Mouse (Mus musculus) thymus, adult 2 months (tissue): ENCODE measurements at regions not wholly inside any gene's neighbourhood (a gene's known extent, or its start where the extent isn't known, plus 50 kb on each side); places are given as distances from the start of the nearest gene placed in this dataset.

ENCODE experiments used
- CTCF ChIP-seq: fragments of 200-500 bp; IDR thresholded peaks from 2 replicates; pipeline ENCODE4 v1.5.1; 2012; ENCODE audit warnings: mild to moderate bottlenecking, control low read depth, low read length, moderate library complexity, borderline replicate concordance; ENCODE audit not compliant: control insufficient read depth, poor library complexity, insufficient read depth; ENCODE audit errors: extremely low read depth
- POLR2A ChIP-seq: fragments of 200-500 bp; IDR thresholded peaks from 2 replicates; pipeline ENCODE4 v1.6.1; 2012; ENCODE audit warnings: mild to moderate bottlenecking, low read length, control low read depth, moderate library complexity; ENCODE audit not compliant: control insufficient read depth, poor library complexity, insufficient read depth; ENCODE audit errors: extremely low read depth

DNA sequence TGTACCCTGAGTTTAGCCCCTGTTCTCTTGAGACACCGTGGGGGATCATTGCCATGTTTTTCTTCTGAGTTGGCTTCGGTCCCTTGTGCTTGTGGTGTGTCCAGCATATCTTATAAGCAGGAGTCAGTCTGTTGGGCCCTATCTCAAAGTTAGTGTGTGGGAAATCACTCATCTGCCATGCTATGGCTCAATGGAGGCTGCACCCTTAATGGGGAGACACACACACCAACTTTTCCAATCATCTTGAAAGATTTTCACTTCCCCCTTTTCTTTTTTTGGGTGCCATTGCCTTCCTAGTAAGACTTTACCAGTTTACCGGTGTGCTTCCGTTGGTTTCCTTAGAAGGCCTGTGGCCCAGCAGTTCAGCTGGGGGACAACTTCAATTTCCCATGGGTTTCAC, 130.6 kb upstream of the Ado start:
- TF ChIP-seq POLR2A (no peak), CTCF (no peak)
